Mouse (Mus musculus) small intestine, adult 2 months (tissue): ENCODE measurements at regions not wholly inside any gene's neighbourhood (a gene's known extent, or its start where the extent isn't known, plus 50 kb on each side); places are given as distances from the start of the nearest gene placed in this dataset.

Experiments used
- CTCF ChIP-seq: fragments of 200-500 bp; IDR thresholded peaks from 2 replicates; pipeline ENCODE4 v1.5.1; 2012; ENCODE audit warnings: low read depth, mild to moderate bottlenecking, control low read depth, inconsistent platforms, low read length, moderate library complexity, mixed read lengths; ENCODE audit not compliant: insufficient replicate concordance, insufficient read length; ENCODE audit errors: extremely low read depth
- POLR2A ChIP-seq: fragments of 200-500 bp; IDR thresholded peaks from 2 replicates; pipeline ENCODE4 v1.6.1; 2012; ENCODE audit warnings: low read depth, mild to moderate bottlenecking, control low read depth, inconsistent platforms, low read length, moderate library complexity

GRCm38 (mm10) chr10:66782025-66782424 is 313.9 kb upstream of the Jmjd1c start:
- TF ChIP-seq CTCF (no peak), POLR2A (no peak)
